Mouse (Mus musculus): ENCODE data around the gene Pzp. TPM values are rescaled to one million over a fixed set of nuclear protein-coding genes. Genes with fewer than 3 reads are reported as not detected.

The Pzp gene
- polyA plus RNA-seq (2016; fragmentation: Nextera tagmentation; extraction: Ambion mirVana): 0.10 TPM in 1 of 2 replicates, not detected in the other

- no peaks in the 10 kb centered on the region for H3K36me3 ChIP-seq
- no peaks in the 10 kb centered on the region for H3K4me1 ChIP-seq
- H3K9me3 ChIP-seq: peaks cover 3% of the 10 kb centered on the region; the same call in 1 of the 2 replicates
- WGBS: 89% methylated on average over 4 of the region's 4 CpGs
- H3K27ac ChIP-seq: no peak within 1 kb of the TSS
- H3K27me3 ChIP-seq: no peaks in the 10 kb centered on the region
- ATAC-seq (ENCODE audit: insufficient number of reproducible peaks, insufficient read depth, low FRiP score, low TSS enrichment): no peak
- no peak within 1 kb of the TSS for H3K4me3 ChIP-seq
- H3K9ac ChIP-seq: no peak within 1 kb of the TSS
- no peak within 1 kb of the TSS for H3K4me2 ChIP-seq (replicated peaks)
Measured at GRCm38 (mm10) chr6:128526601-128527000, at the start of gene Pzp. Gene Pzp, minus strand, starts transcription at chr6:128526720.

- WGBS: 90% methylated on average over 11 of the region's 11 CpGs
- H3K27me3 ChIP-seq: no peaks in the 10 kb centered on the region
- no peaks in the 10 kb centered on the region for H3K36me3 ChIP-seq
Measured at GRCm38 (mm10) chr6:128566589-128566988, 40.1 kb upstream of the Pzp start.

GRCm38 (mm10) chr6:128554049-128554448, 27.5 kb upstream of the Pzp start:
- no peaks in the 10 kb centered on the region for H3K27me3 ChIP-seq
- no peaks in the 10 kb centered on the region for H3K4me1 ChIP-seq
- no peak overlapping the region for H3K4me3 ChIP-seq
- no peak overlapping the region for H3K4me2 ChIP-seq (replicated peaks)
- no peak for ATAC-seq (ENCODE audit: insufficient number of reproducible peaks, insufficient read depth, low FRiP score, low TSS enrichment)
- no peak overlapping the region for H3K27ac ChIP-seq
- 88% methylated on average over 7 of the region's 7 CpGs for WGBS
- H3K9me3 ChIP-seq: no peaks in the 10 kb centered on the region
- H3K9ac ChIP-seq: no peak overlapping the region
- no peaks in the 10 kb centered on the region for H3K36me3 ChIP-seq

More at GRCm38 (mm10) chr6:128566589-128566988, 40.1 kb upstream of the Pzp start:
- H3K4me1 ChIP-seq: no peaks in the 10 kb centered on the region
- no peak overlapping the region for H3K4me3 ChIP-seq
- H3K27ac ChIP-seq: no peak overlapping the region
- H3K4me2 ChIP-seq (replicated peaks): no peak overlapping the region
- H3K9ac ChIP-seq: no peak overlapping the region
- H3K9me3 ChIP-seq: no peaks in the 10 kb centered on the region
- no peak for ATAC-seq (ENCODE audit: insufficient number of reproducible peaks, insufficient read depth, low FRiP score, low TSS enrichment)

GRCm38 (mm10) chr6:128549463-128550452, 23.2 kb upstream of the Pzp start:
- no peaks in the 10 kb centered on the region for H3K27me3 ChIP-seq
- H3K4me1 ChIP-seq: no peaks in the 10 kb centered on the region
- H3K27ac ChIP-seq: no peak overlapping the region
- no peaks in the 10 kb centered on the region for H3K36me3 ChIP-seq
- no peak overlapping the region for H3K9ac ChIP-seq
- no peak overlapping the region for H3K4me3 ChIP-seq
- 82% methylated on average over 15 of the region's 15 CpGs for WGBS
- no peak for ATAC-seq (ENCODE audit: insufficient number of reproducible peaks, insufficient read depth, low FRiP score, low TSS enrichment)
- H3K4me2 ChIP-seq (replicated peaks): no peak overlapping the region
- no peaks in the 10 kb centered on the region for H3K9me3 ChIP-seq

DNA sequence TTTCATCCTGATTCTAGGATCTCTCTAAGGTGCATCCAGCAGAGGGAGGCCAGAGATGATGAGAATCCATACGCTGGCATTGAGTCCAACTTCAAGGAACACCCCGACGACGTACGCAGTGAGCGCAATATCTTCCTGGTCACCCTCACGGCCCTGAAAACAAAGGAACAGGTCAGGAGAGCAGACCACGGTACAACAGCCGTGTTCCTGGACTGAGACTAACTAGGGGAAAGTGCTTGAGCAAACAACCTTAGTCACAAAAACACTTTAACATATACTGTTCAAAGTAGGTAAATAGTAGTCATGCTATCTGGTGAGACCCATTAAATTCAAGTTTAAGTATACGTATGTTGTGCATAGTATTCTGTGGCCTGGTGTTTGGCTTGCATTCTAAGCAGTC, 22.0 kb upstream of the Pzp start:
- H3K27ac ChIP-seq: no peak overlapping the region
- no peak for ATAC-seq (ENCODE audit: insufficient number of reproducible peaks, insufficient read depth, low FRiP score, low TSS enrichment)
- no peaks in the 10 kb centered on the region for H3K9me3 ChIP-seq
- no peaks in the 10 kb centered on the region for H3K36me3 ChIP-seq
- 90% methylated on average over 10 of the region's 10 CpGs for WGBS
- H3K9ac ChIP-seq: no peak overlapping the region
- H3K27me3 ChIP-seq: no peaks in the 10 kb centered on the region
- 0 out of 2 replicates have a peak, but pooled peaks cover 1% of the 10 kb centered on the region for H3K4me1 ChIP-seq
- no peak overlapping the region for H3K4me2 ChIP-seq (replicated peaks)
- H3K4me3 ChIP-seq: no peak overlapping the region

DNA sequence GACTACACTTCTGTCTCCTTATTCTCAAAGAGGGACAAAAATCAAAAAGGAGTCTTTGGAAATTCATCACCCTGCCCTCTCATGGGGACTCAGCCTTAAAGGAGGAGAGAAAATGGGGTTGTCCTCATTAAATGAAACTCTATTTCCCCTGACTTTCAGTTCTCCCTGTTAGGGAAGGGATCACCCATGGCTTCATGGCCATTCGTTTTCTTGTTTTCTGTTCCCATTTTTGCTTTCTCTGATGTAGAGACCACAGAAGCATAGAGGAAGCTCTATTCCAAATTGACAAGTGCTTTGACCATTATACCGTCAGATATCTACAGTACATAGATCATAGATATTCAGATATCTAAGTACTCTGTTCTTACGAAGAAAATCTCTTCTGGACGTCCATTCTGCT, 18.9 kb upstream of the Pzp start:
- WGBS: 88% methylated on average over 4 of the region's 4 CpGs
- no peak overlapping the region for H3K4me2 ChIP-seq (replicated peaks)
- no peaks in the 10 kb centered on the region for H3K36me3 ChIP-seq
- H3K4me3 ChIP-seq: no peak overlapping the region
- no peaks in the 10 kb centered on the region for H3K27me3 ChIP-seq
- H3K9me3 ChIP-seq: no peaks in the 10 kb centered on the region
- no peak for ATAC-seq (ENCODE audit: insufficient number of reproducible peaks, insufficient read depth, low FRiP score, low TSS enrichment)
- no peak overlapping the region for H3K27ac ChIP-seq
- no peak overlapping the region for H3K9ac ChIP-seq
- 0 out of 2 replicates have a peak, but pooled peaks cover 5% of the 10 kb centered on the region for H3K4me1 ChIP-seq

DNA sequence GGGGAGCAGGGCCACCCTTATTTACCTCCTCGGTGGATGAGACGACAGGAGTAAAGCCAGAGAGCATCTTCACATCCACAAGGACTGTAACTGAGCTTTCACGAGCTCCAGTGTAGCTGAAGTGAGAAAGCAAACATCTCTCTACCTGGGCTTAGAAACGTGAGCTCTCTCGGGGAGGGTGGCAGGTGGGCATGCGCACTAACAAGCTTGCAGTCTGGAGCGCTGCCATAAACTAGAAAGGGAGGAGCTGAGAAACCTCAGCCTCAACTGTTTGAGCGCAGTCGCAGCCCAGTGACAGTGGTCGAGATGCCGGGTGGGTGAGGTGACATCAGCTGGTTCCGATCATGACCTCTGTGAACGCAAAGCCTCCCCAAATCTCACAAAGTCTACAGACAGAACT, 16.7 kb upstream of the Pzp start:
- WGBS: 76% methylated on average over 13 of the region's 13 CpGs
- Histone ChIP-seq H3K4me2 (replicated peaks) (no peak overlapping the region), H3K4me1 (0 out of 2 replicates have a peak, but pooled peaks cover 5% of the 10 kb centered on the region), H3K9ac (no peak overlapping the region), H3K4me3 (no peak overlapping the region), H3K9me3 (no peaks in the 10 kb centered on the region), H3K36me3 (no peaks in the 10 kb centered on the region), H3K27ac (no peak overlapping the region), H3K27me3 (no peaks in the 10 kb centered on the region)
- ATAC-seq (ENCODE audit: insufficient number of reproducible peaks, insufficient read depth, low FRiP score, low TSS enrichment): no peak

DNA sequence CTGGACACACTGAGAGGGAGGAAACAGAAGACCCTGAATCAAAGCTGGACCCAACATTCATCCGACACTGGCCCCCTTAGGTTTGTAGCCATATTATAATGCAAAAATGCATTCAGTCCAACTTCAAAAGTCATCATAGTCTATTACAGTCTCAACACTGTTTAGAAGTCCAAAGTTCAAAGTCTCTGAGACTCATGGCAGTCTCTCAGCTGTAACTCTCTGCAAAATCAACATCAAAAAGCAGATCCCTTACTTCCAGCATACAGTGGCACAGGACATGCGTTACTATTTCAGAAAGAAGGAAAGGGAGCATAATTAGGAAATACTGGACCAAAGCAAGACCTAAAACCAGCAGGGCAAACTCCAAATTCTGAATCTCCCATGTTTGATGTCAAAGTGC, 8.7 kb upstream of the Pzp start:
- Histone ChIP-seq H3K27ac (no peak overlapping the region), H3K9me3 (no peaks in the 10 kb centered on the region), H3K4me3 (no peak overlapping the region), H3K36me3 (no peaks in the 10 kb centered on the region), H3K4me2 (replicated peaks) (no peak overlapping the region), H3K9ac (no peak overlapping the region), H3K4me1 (no peaks in the 10 kb centered on the region), H3K27me3 (no peaks in the 10 kb centered on the region)
- ATAC-seq (ENCODE audit: insufficient number of reproducible peaks, insufficient read depth, low FRiP score, low TSS enrichment): no peak
- 95% methylated on average over 2 of the region's 2 CpGs for WGBS

- ATAC-seq (ENCODE audit: insufficient number of reproducible peaks, insufficient read depth, low FRiP score, low TSS enrichment): no peak
- no peaks in the 10 kb centered on the region for H3K9me3 ChIP-seq
- H3K27me3 ChIP-seq: no peaks in the 10 kb centered on the region
- no peak overlapping the region for H3K4me2 ChIP-seq (replicated peaks)
- no peak overlapping the region for H3K27ac ChIP-seq
- no peaks in the 10 kb centered on the region for H3K4me1 ChIP-seq
- WGBS: 87% methylated on average over 6 of the region's 6 CpGs
- H3K9ac ChIP-seq: no peak overlapping the region
- no peaks in the 10 kb centered on the region for H3K36me3 ChIP-seq
- no peak overlapping the region for H3K4me3 ChIP-seq
Measured at GRCm38 (mm10) chr6:128533296-128533695, 6.8 kb upstream of the Pzp start.

- ATAC-seq (ENCODE audit: insufficient number of reproducible peaks, insufficient read depth, low FRiP score, low TSS enrichment): no peak
- 89% methylated on average over 9 of the region's 9 CpGs for WGBS
- H3K27me3 ChIP-seq: no peaks in the 10 kb centered on the region
Measured at GRCm38 (mm10) chr6:128532701-128533100, 6.2 kb upstream of the Pzp start.

DNA sequence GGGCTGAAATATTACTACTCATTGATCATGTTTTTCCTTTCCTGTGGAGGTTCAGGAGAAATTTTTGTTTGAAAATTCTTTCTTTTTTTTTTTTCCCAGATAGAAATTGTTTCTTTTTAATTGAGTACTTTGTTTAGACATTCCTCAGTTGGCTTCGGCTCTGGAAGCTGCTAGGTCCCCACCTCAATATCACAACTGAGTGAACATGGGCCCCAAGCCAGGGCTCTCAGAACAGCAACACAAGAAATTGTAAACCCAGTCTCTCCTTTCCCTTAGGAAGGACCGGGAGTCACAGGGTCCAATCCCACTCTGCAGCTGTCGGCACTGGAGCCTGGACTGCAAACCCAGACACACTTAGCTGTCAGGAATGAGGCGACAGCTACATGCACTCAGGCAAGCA, 2.0 kb upstream of the Pzp start:
- Histone ChIP-seq H3K27ac (no peak overlapping the region), H3K36me3 (no peaks in the 10 kb centered on the region), H3K4me3 (no peak overlapping the region), H3K9me3 (peaks cover 3% of the 10 kb centered on the region; the same call in 1 of the 2 replicates), H3K4me1 (no peaks in the 10 kb centered on the region), H3K9ac (no peak overlapping the region), H3K27me3 (no peaks in the 10 kb centered on the region), H3K4me2 (replicated peaks) (no peak overlapping the region)
- no peak for ATAC-seq (ENCODE audit: insufficient number of reproducible peaks, insufficient read depth, low FRiP score, low TSS enrichment)
- 70% methylated on average over 4 of the region's 4 CpGs for WGBS

More at GRCm38 (mm10) chr6:128532701-128533100, 6.2 kb upstream of the Pzp start:
- Histone ChIP-seq H3K27ac (no peak overlapping the region), H3K9me3 (no peaks in the 10 kb centered on the region), H3K36me3 (no peaks in the 10 kb centered on the region), H3K4me1 (no peaks in the 10 kb centered on the region), H3K9ac (no peak overlapping the region), H3K4me2 (replicated peaks) (no peak overlapping the region), H3K4me3 (no peak overlapping the region)

DNA sequence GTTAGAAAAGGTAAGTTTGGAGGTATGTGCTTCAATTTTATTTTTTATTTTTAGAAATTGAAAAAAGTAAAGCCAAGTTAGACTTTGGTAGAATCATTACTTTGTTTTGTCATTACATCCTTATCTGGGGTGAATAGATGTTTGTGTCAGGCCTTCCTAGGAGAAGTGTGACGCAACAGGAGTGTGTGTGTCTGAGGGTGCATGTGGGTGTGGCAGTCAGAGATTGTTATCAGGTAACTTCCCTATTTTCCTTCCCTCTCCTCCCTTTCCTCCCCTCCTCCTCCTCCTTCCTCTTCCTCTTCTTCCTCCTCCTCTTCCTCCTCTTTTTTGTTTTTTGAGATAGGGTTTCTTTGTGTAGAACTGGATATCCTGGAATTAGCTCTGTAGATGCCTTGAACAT, 590 bp upstream of the Pzp start:
- ATAC-seq (ENCODE audit: insufficient number of reproducible peaks, insufficient read depth, low FRiP score, low TSS enrichment): no peak
- Histone ChIP-seq H3K27ac (no peak overlapping the region), H3K36me3 (no peaks in the 10 kb centered on the region)

More for the DNA sequence above, 590 bp upstream of the Pzp start:
- 76% methylated on average over 1 of the region's 1 CpGs for WGBS
- no peaks in the 10 kb centered on the region for H3K4me1 ChIP-seq
- no peak overlapping the region for H3K9ac ChIP-seq
- H3K4me2 ChIP-seq (replicated peaks): no peak overlapping the region
- no peaks in the 10 kb centered on the region for H3K27me3 ChIP-seq
- H3K4me3 ChIP-seq: no peak overlapping the region
- H3K9me3 ChIP-seq: peaks cover 3% of the 10 kb centered on the region; the same call in 1 of the 2 replicates
